Mouse (Mus musculus): ENCODE results near the gene Maml3. TPM values are rescaled to one million over a fixed set of nuclear protein-coding genes. Genes with fewer than 3 reads are reported as not detected.
A peak's percentile ranks its signal among the peaks of the same experiment; 100 is the strongest.

Gene Maml3
- polyA plus RNA-seq, 1 experiment from 2014 or later: 9.2 TPM

DNA sequence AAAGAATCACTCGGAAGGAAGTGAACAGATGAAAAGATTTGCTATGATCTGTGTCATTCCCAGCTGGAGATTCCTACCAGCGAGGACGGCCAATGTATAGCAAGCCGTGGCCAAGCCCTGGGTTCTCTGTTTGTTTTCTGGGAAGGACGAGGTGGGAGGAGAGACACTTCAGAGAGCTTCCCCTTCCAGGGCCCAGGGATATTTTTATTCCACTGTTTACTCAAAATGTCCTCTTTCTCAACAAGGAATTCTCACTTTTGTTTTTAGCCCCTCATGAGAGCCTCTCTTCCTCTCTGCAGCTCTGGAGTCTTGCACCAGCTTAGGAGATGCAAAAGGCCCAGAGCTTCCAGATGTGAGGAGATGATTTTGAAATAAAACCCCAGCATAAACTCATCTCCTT is 236.0 kb downstream of the Maml3 start:
- H3K4me1 ChIP-seq: peaks cover 21% of the 10 kb centered on the region
- no peaks in the 10 kb centered on the region for H3K27me3 ChIP-seq (replicated peaks)
- ATAC-seq (ENCODE audit: low FRiP score, low read depth): no peak
- WGBS: 27% methylated on average over 5 of the region's 5 CpGs
- no peak overlapping the region for H3K27ac ChIP-seq
- H3K9me3 ChIP-seq: no peaks in the 10 kb centered on the region
- no peak overlapping the region for H3K4me2 ChIP-seq (replicated peaks)
- H3K4me3 ChIP-seq: no peak overlapping the region
- no peak overlapping the region for H3K9ac ChIP-seq
- no peaks in the 10 kb centered on the region for H3K36me3 ChIP-seq

DNA sequence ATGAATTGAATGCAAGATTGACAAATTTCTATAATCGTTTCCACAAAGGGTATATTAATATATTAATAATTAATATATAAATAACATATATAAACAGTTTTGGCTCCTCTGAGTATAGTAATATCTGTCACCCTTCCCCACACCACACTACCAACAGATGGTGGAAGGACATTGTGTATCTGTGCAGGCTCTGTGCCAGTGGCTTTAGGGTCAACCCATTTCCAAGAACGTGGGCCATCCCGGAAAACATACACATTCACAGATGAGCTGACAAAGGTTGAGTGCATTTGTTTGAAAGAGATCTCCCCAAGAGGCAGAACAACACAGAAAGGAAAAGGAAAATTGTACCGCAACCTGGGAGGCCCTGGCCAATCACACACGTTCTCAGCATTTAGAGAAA is 238.4 kb downstream of the Maml3 start:
- Histone ChIP-seq H3K36me3 (no peaks in the 10 kb centered on the region), H3K4me1 (peaks cover 23% of the 10 kb centered on the region), H3K9ac (no peak overlapping the region), H3K27me3 (replicated peaks) (no peaks in the 10 kb centered on the region), H3K27ac (no peak overlapping the region), H3K4me2 (replicated peaks) (no peak overlapping the region), H3K4me3 (no peak overlapping the region), H3K9me3 (no peaks in the 10 kb centered on the region)
- ATAC-seq (ENCODE audit: low FRiP score, low read depth): no peak
- WGBS: 90% methylated on average over 5 of the region's 5 CpGs

DNA sequence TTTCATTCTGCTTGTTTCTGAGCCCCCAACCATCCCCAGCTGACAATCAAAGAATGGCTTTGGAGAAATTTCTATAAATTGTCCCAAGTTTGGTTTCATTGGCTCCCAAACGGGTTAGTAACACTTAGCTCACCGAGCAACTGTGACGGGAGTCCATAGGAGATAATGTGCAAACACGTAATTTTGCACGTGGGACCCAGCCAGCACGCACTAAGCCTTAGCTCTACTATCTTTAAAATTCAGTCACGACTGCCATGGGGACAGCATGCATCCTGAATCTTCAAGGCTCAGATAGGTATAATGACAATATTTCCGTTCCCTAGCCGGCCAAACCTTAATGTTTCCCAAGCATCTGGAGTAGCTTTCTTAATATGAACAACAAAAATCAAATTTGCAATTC is 243.2 kb downstream of the Maml3 start:
- no peak overlapping the region for H3K9ac ChIP-seq
- peaks cover 6% of the 10 kb centered on the region for H3K4me1 ChIP-seq
- H3K4me2 ChIP-seq (replicated peaks): no peak overlapping the region
- H3K27me3 ChIP-seq (replicated peaks): no peaks in the 10 kb centered on the region
- H3K9me3 ChIP-seq: no peaks in the 10 kb centered on the region
- H3K4me3 ChIP-seq: no peak overlapping the region
- 0 out of 2 replicates have a peak, but pooled peaks cover 2% of the 10 kb centered on the region for H3K36me3 ChIP-seq
- WGBS: 85% methylated on average over 9 of the region's 9 CpGs
- H3K27ac ChIP-seq: no peak overlapping the region
- ATAC-seq (ENCODE audit: low FRiP score, low read depth): no peak

DNA sequence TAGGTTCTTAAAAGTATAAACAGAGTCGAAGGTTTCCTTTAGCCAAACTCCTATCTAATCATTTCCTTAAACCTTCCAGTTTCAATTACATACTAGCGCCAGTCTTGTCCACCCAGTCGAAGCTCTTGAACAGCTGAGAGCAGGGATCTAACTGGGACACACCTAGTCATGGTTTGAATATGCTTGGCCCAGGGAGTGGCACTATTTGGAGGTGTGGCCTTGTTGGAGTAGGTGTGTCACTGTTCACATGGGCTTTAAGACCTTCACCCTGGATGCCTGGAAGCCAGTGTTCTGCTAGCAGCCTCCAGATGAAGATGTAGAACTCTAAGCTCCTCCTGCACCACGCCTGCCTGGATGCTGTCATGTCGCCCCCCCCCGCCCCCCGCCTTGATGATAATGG is 244.4 kb downstream of the Maml3 start:
- H3K9me3 ChIP-seq: no peaks in the 10 kb centered on the region
- peaks cover 12% of the 10 kb centered on the region for H3K36me3 ChIP-seq
- H3K9ac ChIP-seq: no peak overlapping the region
- no peak for ATAC-seq (ENCODE audit: low FRiP score, low read depth)
- H3K4me3 ChIP-seq: no peak overlapping the region
- no peaks in the 10 kb centered on the region for H3K27me3 ChIP-seq (replicated peaks)
- peaks cover 6% of the 10 kb centered on the region for H3K4me1 ChIP-seq
- 95% methylated on average over 7 of the region's 7 CpGs for WGBS
- H3K4me2 ChIP-seq (replicated peaks): no peak overlapping the region
- H3K27ac ChIP-seq: no peak overlapping the region

DNA sequence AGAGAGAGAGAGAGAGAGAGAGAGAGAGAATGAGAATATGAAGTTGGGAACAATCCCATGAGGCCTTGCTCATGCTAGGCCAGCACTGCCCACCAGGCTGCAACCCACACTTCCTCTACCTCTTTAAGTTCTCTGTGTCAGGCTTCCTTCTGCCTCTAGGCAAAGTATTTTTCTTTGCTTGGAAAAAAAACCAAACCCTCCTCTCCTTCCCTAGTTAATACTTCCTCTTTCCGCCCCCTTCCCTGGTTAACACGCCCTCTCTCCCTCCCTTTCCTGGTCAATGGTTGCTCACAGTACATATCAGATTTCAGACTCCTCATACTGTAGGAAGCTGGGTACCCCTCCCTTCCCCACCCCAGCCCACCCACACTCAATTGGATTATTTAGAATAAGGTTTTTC is 245.7 kb downstream of the Maml3 start:
- WGBS: 72% methylated on average over 2 of the region's 2 CpGs
- Histone ChIP-seq H3K4me1 (peaks cover 8% of the 10 kb centered on the region), H3K36me3 (peaks cover 16% of the 10 kb centered on the region), H3K9me3 (no peaks in the 10 kb centered on the region), H3K27me3 (replicated peaks) (no peaks in the 10 kb centered on the region), H3K27ac (no peak overlapping the region), H3K4me2 (replicated peaks) (no peak overlapping the region), H3K4me3 (no peak overlapping the region), H3K9ac (no peak overlapping the region)
- no peak for ATAC-seq (ENCODE audit: low FRiP score, low read depth)

DNA sequence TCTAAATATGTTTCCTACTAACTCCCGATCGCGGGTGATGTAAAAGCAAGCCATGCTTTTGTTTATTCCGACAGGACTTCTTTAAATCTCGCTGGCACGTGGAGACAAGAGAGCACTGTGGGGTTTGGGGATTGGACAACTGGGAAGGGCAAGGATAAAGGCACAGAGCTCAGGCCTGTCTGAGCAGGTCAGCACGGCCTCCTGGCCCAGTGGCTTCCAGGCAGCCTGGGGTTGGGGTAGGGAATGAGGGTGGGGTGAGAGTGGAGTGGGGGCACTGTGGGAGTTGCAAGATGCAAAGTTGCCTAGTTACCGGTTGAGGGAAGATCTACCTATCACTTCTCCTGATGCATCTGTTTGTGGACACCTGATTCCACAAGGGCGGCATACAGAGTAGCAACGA is 250.7 kb downstream of the Maml3 start:
- Histone ChIP-seq H3K4me1 (peaks cover 4% of the 10 kb centered on the region; the same call in 1 of the 2 replicates), H3K9ac (no peak overlapping the region), H3K36me3 (peaks cover 16% of the 10 kb centered on the region), H3K9me3 (no peaks in the 10 kb centered on the region), H3K4me2 (replicated peaks) (no peak overlapping the region), H3K27me3 (replicated peaks) (no peaks in the 10 kb centered on the region), H3K27ac (no peak overlapping the region), H3K4me3 (no peak overlapping the region)
- peak; percentile 63; the same call in 1 of the 2 replicates for ATAC-seq (ENCODE audit: low FRiP score, low read depth)
- 82% methylated on average over 10 of the region's 10 CpGs for WGBS

DNA sequence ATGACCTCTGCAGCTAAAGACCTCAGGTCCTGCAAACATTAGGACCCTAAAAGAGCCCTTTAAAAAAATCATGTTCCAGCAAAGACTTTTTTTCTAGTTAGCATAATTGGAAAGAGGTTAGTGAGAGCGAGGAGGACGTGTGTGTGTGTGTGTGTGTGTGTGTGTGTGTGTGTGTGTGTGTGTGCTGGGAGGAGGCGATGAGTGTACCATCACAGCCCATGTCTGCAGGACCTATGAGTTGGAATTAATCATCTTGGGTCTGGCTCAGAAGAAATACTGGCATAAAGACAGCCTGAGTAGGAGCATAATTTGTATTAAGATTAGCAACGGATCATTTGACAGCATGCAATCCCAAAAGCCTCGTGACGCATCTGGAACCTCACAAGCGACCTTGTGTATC is 251.3 kb downstream of the Maml3 start:
- Histone ChIP-seq H3K4me1 (peaks cover 4% of the 10 kb centered on the region; the same call in 1 of the 2 replicates), H3K36me3 (peaks cover 16% of the 10 kb centered on the region), H3K9ac (no peak overlapping the region), H3K4me2 (replicated peaks) (no peak overlapping the region), H3K9me3 (no peaks in the 10 kb centered on the region), H3K27me3 (replicated peaks) (no peaks in the 10 kb centered on the region), H3K27ac (no peak overlapping the region), H3K4me3 (no peak overlapping the region)
- WGBS: 74% methylated on average over 7 of the region's 7 CpGs
- no peak for ATAC-seq (ENCODE audit: low FRiP score, low read depth)

DNA sequence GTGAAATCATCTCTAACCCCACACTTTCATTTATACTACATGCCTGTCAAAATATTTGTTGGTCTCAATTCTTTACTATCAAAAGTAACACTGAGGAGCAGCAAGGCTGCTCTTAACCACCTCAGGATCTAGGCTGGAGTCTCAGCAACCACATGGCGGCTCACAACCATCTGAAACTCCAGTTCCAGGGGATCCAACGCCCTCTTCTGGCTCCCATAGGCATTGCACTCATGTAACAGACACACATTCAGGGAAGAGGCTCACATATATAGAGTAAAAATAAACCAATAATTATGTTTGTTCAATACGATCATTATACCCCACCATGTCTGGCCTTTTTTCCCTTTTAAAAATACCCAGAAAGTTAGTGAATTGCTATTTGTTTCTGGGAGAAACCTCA is 252.2 kb downstream of the Maml3 start:
- Histone ChIP-seq H3K27me3 (replicated peaks) (no peaks in the 10 kb centered on the region), H3K9ac (no peak overlapping the region), H3K4me1 (peaks cover 4% of the 10 kb centered on the region; the same call in 1 of the 2 replicates), H3K4me3 (no peak overlapping the region), H3K36me3 (peaks cover 16% of the 10 kb centered on the region), H3K27ac (no peak overlapping the region), H3K9me3 (no peaks in the 10 kb centered on the region), H3K4me2 (replicated peaks) (no peak overlapping the region)
- 77% methylated on average over 3 of the region's 3 CpGs for WGBS
- no peak for ATAC-seq (ENCODE audit: low FRiP score, low read depth)

DNA sequence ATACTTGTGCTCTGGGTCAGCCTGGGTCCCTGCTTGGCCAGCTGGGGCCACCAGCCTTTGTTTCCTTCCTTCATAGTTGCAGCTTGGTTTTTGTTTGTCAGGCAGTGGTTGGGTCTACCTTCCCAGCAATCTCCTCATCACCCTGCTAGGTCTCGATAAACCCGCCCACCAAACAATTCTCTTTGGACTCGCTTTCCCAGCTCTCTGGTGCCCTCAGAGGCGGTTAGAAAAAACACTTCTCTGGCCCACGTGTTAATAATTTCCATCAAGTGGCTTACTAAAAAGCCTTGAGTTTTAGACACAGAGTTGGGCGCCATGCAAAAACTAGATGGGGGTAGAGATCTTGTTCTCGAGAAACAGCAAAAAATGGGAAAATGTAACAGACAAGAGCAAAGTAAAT is 253.3 kb downstream of the Maml3 start:
- Histone ChIP-seq H3K36me3 (peaks cover 14% of the 10 kb centered on the region), H3K4me3 (no peak overlapping the region), H3K9ac (no peak overlapping the region), H3K27ac (no peak overlapping the region), H3K4me2 (replicated peaks) (no peak overlapping the region), H3K27me3 (replicated peaks) (no peaks in the 10 kb centered on the region), H3K9me3 (no peaks in the 10 kb centered on the region), H3K4me1 (peaks cover 4% of the 10 kb centered on the region; the same call in 1 of the 2 replicates)
- ATAC-seq (ENCODE audit: low FRiP score, low read depth): no peak
- 69% methylated on average over 7 of the region's 7 CpGs for WGBS

DNA sequence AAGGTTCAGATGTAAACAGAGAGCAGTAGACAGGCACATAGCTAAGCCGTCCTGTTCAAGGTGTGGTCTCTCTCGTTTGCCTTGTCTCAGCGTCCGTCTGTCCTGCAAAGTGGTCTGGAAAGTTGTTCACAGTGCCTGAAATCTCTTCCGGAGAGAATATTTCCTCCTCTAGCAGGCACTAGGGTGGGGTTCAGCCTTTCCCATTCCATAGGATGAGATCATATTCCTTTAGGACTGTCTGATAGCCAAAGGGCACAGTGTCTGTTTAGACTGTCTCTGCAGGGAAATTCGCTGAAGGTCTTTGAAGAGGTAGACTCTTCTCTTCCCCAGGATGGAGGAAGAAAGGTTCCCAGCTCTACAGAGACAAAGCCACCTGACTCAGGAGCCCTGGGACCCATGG is 255.4 kb downstream of the Maml3 start:
- Histone ChIP-seq H3K4me1 (peaks cover 4% of the 10 kb centered on the region; the same call in 1 of the 2 replicates), H3K27me3 (replicated peaks) (no peaks in the 10 kb centered on the region), H3K36me3 (no peaks in the 10 kb centered on the region), H3K9ac (no peak overlapping the region), H3K4me3 (no peak overlapping the region), H3K4me2 (replicated peaks) (no peak overlapping the region), H3K27ac (no peak overlapping the region), H3K9me3 (no peaks in the 10 kb centered on the region)
- ATAC-seq (ENCODE audit: low FRiP score, low read depth): no peak
- 89% methylated on average over 6 of the region's 6 CpGs for WGBS

DNA sequence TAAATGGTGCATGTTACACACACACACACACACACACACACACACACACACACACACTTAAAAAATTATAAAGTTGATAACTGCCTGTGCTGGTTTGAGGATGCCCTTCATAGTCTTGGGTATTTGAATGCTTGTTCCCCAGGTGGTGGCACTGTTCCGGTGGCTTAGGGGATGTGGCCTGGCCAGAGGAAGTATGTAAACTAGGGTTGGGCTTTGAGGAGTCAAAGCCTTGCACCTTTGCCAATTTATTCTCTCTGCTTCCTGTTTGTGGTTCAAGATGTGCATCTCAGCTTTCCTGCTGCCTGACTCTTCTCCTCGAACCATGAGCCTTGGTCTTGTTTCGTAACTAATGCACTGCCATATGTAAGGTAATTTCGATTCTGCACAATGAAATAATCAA is 257.6 kb downstream of the Maml3 start:
- WGBS: 95% methylated on average over 4 of the region's 4 CpGs

DNA sequence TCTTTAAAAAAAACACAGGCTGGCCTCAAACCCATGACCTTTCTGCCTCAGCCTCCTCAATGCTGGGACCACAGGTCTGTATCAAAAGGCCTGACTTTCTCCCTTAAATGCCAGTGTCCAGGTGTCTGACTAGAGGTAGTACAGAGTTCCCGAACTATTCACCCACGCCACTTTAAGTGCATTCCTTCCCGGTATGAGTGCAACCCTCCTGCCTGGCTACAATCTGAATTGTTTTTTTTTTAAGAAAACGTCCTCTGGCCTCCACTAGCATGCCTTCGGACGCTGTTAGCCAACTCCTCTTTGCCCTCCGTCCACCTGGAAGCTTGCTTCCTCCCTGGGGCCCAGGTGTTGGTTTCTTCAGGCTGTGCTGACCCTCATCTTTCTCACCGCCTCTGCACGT is 260.6 kb downstream of the Maml3 start:
- Histone ChIP-seq H3K4me1 (no peaks in the 10 kb centered on the region), H3K9ac (no peak overlapping the region), H3K4me3 (no peak overlapping the region), H3K4me2 (replicated peaks) (no peak overlapping the region), H3K9me3 (no peaks in the 10 kb centered on the region), H3K27ac (no peak overlapping the region), H3K27me3 (replicated peaks) (no peaks in the 10 kb centered on the region), H3K36me3 (no peaks in the 10 kb centered on the region)
- WGBS: 79% methylated on average over 9 of the region's 9 CpGs
- ATAC-seq (ENCODE audit: low FRiP score, low read depth): no peak

More for the DNA sequence above, 257.6 kb downstream of the Maml3 start:
- Histone ChIP-seq H3K9ac (no peak overlapping the region), H3K27me3 (replicated peaks) (no peaks in the 10 kb centered on the region), H3K4me2 (replicated peaks) (no peak overlapping the region), H3K4me1 (no peaks in the 10 kb centered on the region), H3K36me3 (no peaks in the 10 kb centered on the region), H3K27ac (no peak overlapping the region), H3K4me3 (no peak overlapping the region), H3K9me3 (no peaks in the 10 kb centered on the region)
- no peak for ATAC-seq (ENCODE audit: low FRiP score, low read depth)

DNA sequence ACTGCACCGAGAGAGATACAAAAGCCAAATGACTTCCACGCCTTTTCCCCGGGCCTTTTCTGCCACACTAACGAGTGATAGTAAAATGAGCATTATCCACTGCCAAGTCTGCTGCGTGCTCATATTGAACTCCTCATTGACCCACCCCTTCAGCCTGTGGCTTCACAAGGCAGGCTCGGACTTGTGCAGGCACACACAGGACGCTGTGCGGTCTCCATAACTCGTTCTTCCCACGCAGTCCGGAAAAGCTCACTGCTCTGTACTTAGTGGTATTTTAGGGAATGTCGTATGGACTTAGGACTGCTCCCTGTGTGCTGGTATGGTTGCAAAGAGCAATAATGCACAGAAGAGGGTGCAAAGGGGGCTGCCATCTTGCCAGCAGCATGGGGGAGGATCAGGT is 262.7 kb downstream of the Maml3 start:
- no peak for ATAC-seq (ENCODE audit: low FRiP score, low read depth)
- H3K9me3 ChIP-seq: no peaks in the 10 kb centered on the region
- no peak overlapping the region for H3K27ac ChIP-seq
- no peaks in the 10 kb centered on the region for H3K4me1 ChIP-seq
- H3K27me3 ChIP-seq (replicated peaks): no peaks in the 10 kb centered on the region
- no peak overlapping the region for H3K4me3 ChIP-seq
- no peaks in the 10 kb centered on the region for H3K36me3 ChIP-seq
- 81% methylated on average over 12 of the region's 12 CpGs for WGBS
- no peak overlapping the region for H3K9ac ChIP-seq
- no peak overlapping the region for H3K4me2 ChIP-seq (replicated peaks)

Measured in neural tube, embryonic 12.5 days (tissue).